Mouse (Mus musculus): Measurements from ENCODE around the gene Hist1h2ai. TPM values are rescaled to one million over a fixed set of nuclear protein-coding genes. Genes with fewer than 3 reads are reported as not detected.
A peak's percentile ranks its signal among the peaks of the same experiment; 100 is the strongest.
"Not testable (repeated sequence)": the region's sequence is repeated elsewhere in the genome, so short reads cannot be mapped to it uniquely, and the experiment has no call there.

Gene Hist1h2ai
- polyA plus RNA-seq, 1 experiment from 2014 or later = 19.5 TPM

DNA sequence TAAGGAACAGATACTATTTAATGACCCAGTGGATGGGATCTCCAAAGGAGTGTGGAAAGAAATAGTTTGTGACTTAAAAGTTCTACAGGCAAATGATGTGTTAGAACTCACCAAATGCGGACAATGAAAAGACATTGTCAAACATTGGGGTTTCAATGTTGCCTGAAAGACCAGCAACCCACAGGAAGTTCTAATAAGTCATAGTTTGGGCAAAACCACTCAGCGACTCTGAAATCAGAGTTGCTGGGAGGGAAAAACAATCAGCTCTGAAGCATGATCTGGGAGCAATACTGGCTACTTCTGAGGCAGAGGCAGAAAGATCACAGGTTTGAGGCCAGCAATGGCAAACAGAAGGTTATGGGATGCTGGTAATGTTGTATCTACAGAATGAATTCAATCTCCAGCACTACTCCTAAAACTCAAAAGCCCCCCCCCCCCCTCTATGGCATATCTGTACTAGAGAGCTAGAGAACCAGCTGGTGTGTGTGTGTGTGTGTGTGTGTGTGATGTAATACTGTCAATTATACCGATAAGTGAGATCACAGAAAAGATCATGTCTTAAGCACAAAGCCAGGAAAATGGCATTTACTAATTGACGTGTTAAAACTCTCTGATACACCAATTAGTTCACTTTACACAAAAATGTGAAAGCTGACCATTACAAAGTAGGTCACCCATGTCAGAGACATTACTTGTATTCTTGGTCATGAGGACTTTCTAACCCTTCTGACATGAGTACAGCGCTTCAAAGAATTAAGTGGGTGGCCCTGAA, 33.4 kb downstream of the Hist1h2ai start:
- Histone ChIP-seq H3K9me3 (ENCODE audit: control insufficient read depth, low read length) (no peaks in the 10 kb centered on the region), H3K36me3 (ENCODE audit: control insufficient read depth, insufficient read depth, low read length) (no peaks in the 10 kb centered on the region), H3K27ac (ENCODE audit: low read depth, low read length) (peak overlapping the region; percentile 96), H3K4me2 (ENCODE audit: low read depth) (peak overlapping the region; percentile 80), H3K27me3 (ENCODE audit: control insufficient read depth, insufficient read depth, low read length) (no peaks in the 10 kb centered on the region), H3K4me3 (ENCODE audit: low read depth, low read length) (peak overlapping the region; percentile 59), H3K9ac (ENCODE audit: low read length) (peak overlapping the region; percentile 66), H3K4me1 (ENCODE audit: control insufficient read depth, insufficient read depth, low read length) (peaks cover 9% of the 10 kb centered on the region; the same call in 1 of the 2 replicates)
- DNase-seq (ENCODE audit: low spot score) = peak; percentile 54
- ATAC-seq (ENCODE audit: insufficient read depth, low FRiP score, low TSS enrichment) = no peak
- WGBS = 5% methylated on average over 5 of the region's 5 CpGs

DNA sequence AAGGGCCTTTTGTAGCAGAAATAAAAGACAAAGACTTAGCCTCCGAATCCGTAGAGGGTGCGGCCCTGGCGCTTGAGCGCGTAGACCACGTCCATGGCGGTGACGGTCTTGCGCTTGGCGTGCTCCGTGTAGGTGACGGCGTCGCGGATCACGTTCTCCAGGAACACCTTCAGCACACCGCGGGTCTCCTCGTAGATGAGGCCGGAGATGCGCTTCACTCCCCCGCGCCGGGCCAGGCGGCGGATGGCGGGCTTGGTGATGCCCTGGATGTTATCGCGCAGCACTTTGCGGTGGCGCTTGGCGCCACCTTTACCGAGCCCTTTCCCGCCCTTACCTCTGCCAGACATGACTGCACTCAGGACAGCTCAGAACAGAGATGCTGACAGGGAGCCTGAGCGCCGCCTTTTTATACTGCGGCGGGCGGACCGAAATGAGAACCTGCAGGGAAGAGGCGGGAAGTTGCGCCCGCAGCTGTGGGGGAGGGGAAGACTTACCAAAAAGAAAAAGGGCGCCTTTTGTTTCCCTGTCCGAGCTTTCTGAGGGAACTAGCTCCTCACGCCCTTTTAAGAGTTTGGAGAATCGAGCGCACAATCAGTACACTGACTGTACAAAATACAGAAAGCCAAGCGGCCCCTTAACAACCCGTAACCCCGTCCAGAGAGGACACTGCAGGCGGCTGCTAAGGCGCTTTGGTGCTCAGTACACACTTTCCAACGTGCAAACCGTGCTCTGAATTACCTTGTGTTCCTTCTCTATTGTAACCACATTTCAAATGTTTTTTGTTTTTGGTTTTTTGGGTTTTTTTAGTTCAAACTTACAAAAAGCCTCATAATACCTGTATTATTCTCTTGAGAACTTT, 34.2 kb downstream of the Hist1h2ai start, which contains the start of gene Hist1h4k:
TSS of gene Hist1h4k (minus strand) at position 347 of the 859 bp plus-strand sequence.
- under 1% methylated on average over 43 of the region's 56 CpGs for WGBS
- H3K27me3 ChIP-seq (ENCODE audit: control insufficient read depth, insufficient read depth, low read length); H3K4me1 ChIP-seq (ENCODE audit: control insufficient read depth, insufficient read depth, low read length); H3K9me3 ChIP-seq (ENCODE audit: control insufficient read depth, low read length); H3K36me3 ChIP-seq (ENCODE audit: control insufficient read depth, insufficient read depth, low read length): not testable (repeated sequence)
- DNase-seq (ENCODE audit: low spot score) = peak; percentile 95
- ATAC-seq (ENCODE audit: insufficient read depth, low FRiP score, low TSS enrichment) = peak; percentile 84
- Histone ChIP-seq H3K9ac (ENCODE audit: low read length) (peak within 1 kb of the TSS; percentile 66), H3K27ac (ENCODE audit: low read depth, low read length) (peak within 1 kb of the TSS; percentile 96), H3K4me3 (ENCODE audit: low read depth, low read length) (peak within 1 kb of the TSS; percentile 59), H3K4me2 (ENCODE audit: low read depth) (peak within 1 kb of the TSS; percentile 80)

DNA sequence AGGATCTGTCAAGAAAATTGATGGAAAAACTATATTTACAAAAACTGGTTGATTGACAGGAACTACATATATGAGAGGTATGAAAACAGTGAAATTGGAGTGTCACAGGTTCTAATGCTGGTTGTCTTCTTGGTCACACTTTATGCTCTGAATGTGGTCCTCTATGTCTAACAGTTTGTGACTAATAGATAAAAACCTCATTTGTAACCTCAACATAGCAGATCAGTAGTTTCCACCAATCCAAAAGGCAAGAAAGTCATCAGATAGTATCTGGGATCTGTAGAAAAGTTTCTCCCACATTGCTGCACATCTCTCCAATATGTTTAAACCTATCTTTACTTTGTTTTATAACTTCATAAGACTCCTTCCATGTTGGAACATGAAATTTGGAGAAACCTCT, 35.2 kb downstream of the Hist1h2ai start:
- Histone ChIP-seq H3K27me3 (ENCODE audit: control insufficient read depth, insufficient read depth, low read length) (no peaks in the 10 kb centered on the region), H3K27ac (ENCODE audit: low read depth, low read length) (0 out of 2 replicates have a peak overlapping the region, but pooled peaks have one; percentile 14), H3K4me2 (ENCODE audit: low read depth) (no peak overlapping the region), H3K9ac (ENCODE audit: low read length) (no peak overlapping the region), H3K9me3 (ENCODE audit: control insufficient read depth, low read length) (no peaks in the 10 kb centered on the region), H3K4me3 (ENCODE audit: low read depth, low read length) (no peak overlapping the region), H3K4me1 (ENCODE audit: control insufficient read depth, insufficient read depth, low read length) (peaks cover 9% of the 10 kb centered on the region; the same call in 1 of the 2 replicates), H3K36me3 (ENCODE audit: control insufficient read depth, insufficient read depth, low read length) (no peaks in the 10 kb centered on the region)
- DNase-seq (ENCODE audit: low spot score) (no peak), ATAC-seq (ENCODE audit: insufficient read depth, low FRiP score, low TSS enrichment) (no peak)

DNA sequence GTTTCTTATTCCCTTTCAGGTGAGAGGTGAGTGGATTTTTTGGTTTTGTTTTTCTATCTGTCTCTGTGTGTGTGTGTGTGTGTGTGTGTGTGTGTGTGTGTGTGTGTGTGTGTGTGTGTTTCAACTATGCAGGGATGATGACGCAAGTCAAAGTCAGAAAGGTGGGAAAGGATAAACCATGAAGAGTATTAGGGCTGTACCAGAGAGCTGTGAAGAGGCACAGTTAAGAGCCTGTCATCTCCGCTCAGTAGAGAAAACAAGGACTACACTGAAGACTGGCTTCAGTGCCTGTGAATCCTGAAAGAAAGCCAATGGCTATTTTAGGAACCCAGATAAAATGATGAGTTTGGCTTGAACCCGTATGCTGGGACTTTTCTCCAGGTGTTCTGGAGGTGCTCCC, 35.6 kb downstream of the Hist1h2ai start:
- 76% methylated on average over 3 of the region's 3 CpGs for WGBS
- H3K36me3 ChIP-seq (ENCODE audit: control insufficient read depth, insufficient read depth, low read length) = no peaks in the 10 kb centered on the region
- H3K9me3 ChIP-seq (ENCODE audit: control insufficient read depth, low read length) = no peaks in the 10 kb centered on the region
- no peak overlapping the region for H3K4me2 ChIP-seq (ENCODE audit: low read depth)
- no peaks in the 10 kb centered on the region for H3K27me3 ChIP-seq (ENCODE audit: control insufficient read depth, insufficient read depth, low read length)
- no peak overlapping the region for H3K9ac ChIP-seq (ENCODE audit: low read length)
- ATAC-seq (ENCODE audit: insufficient read depth, low FRiP score, low TSS enrichment) (no peak), DNase-seq (ENCODE audit: low spot score) (no peak)
- H3K4me1 ChIP-seq (ENCODE audit: control insufficient read depth, insufficient read depth, low read length) = peaks cover 9% of the 10 kb centered on the region; the same call in 1 of the 2 replicates
- H3K4me3 ChIP-seq (ENCODE audit: low read depth, low read length) = no peak overlapping the region
- peak overlapping the region; percentile 69; the same call in 1 of the 2 replicates for H3K27ac ChIP-seq (ENCODE audit: low read depth, low read length)

DNA sequence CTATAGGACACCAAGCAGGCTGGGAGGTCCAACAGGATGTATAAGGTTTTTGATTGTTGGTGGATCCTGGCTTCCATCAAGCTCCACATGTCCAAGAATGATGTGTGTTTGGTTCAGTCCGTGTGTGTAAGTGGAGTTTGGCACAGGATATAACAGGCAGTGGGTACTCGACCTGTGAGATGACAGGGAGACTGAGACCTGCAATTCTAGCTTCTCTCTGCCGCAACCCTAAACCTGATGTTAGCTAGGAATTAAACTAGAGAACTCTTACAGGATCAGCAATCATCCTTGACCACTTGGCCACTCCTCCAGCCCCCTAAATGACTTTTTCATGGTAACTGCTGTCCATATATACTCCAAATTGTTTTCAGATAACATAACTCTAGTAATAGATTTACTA, 36.1 kb downstream of the Hist1h2ai start:
- no peak overlapping the region for H3K9ac ChIP-seq (ENCODE audit: low read length)
- no peak for ATAC-seq (ENCODE audit: insufficient read depth, low FRiP score, low TSS enrichment)
- 53% methylated on average over 3 of the region's 3 CpGs for WGBS
- no peak overlapping the region for H3K4me3 ChIP-seq (ENCODE audit: low read depth, low read length)
- DNase-seq (ENCODE audit: low spot score) = peak; percentile 18
- H3K27ac ChIP-seq (ENCODE audit: low read depth, low read length) = peak overlapping the region; percentile 69; the same call in 1 of the 2 replicates
- H3K9me3 ChIP-seq (ENCODE audit: control insufficient read depth, low read length) = no peaks in the 10 kb centered on the region
- no peaks in the 10 kb centered on the region for H3K27me3 ChIP-seq (ENCODE audit: control insufficient read depth, insufficient read depth, low read length)
- peaks cover 9% of the 10 kb centered on the region; the same call in 1 of the 2 replicates for H3K4me1 ChIP-seq (ENCODE audit: control insufficient read depth, insufficient read depth, low read length)
- H3K4me2 ChIP-seq (ENCODE audit: low read depth) = peak overlapping the region; percentile 70
- no peaks in the 10 kb centered on the region for H3K36me3 ChIP-seq (ENCODE audit: control insufficient read depth, insufficient read depth, low read length)

DNA sequence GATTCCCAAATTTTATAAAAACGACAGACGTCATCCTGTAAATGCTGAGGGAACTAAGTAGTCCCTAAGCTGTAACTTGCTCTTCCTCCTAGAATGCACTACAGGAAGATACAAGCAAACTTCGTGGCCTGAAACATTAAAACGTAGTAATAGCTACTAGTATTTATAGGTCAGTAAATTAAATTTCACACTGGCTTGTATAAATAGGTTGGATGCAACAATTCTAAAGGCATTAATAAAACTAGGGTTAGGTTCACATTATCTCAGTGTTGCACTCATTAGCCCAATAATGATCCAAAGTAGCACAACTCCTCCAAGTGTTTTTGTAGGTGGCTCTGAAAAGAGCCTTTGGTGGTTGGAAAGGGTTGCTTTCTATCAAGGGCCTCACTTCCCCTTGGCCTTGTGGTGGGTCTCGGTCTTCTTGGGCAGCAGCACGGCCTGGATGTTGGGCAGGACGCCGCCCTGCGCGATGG, 36.9 kb downstream of the Hist1h2ai start:
- H3K9ac ChIP-seq (ENCODE audit: low read length) = peak overlapping the region; percentile 57
- H3K4me3 ChIP-seq (ENCODE audit: low read depth, low read length) = peak overlapping the region; percentile 38
- 2% methylated on average over 10 of the region's 10 CpGs for WGBS
- DNase-seq (ENCODE audit: low spot score) = peak; percentile 18
- H3K4me2 ChIP-seq (ENCODE audit: low read depth) = peak overlapping the region; percentile 70
- H3K9me3 ChIP-seq (ENCODE audit: control insufficient read depth, low read length) = no peaks in the 10 kb centered on the region
- no peaks in the 10 kb centered on the region for H3K36me3 ChIP-seq (ENCODE audit: control insufficient read depth, insufficient read depth, low read length)
- no peak for ATAC-seq (ENCODE audit: insufficient read depth, low FRiP score, low TSS enrichment)
- peaks cover 9% of the 10 kb centered on the region; the same call in 1 of the 2 replicates for H3K4me1 ChIP-seq (ENCODE audit: control insufficient read depth, insufficient read depth, low read length)
- peak overlapping the region; percentile 87 for H3K27ac ChIP-seq (ENCODE audit: low read depth, low read length)
- H3K27me3 ChIP-seq (ENCODE audit: control insufficient read depth, insufficient read depth, low read length) = no peaks in the 10 kb centered on the region

DNA sequence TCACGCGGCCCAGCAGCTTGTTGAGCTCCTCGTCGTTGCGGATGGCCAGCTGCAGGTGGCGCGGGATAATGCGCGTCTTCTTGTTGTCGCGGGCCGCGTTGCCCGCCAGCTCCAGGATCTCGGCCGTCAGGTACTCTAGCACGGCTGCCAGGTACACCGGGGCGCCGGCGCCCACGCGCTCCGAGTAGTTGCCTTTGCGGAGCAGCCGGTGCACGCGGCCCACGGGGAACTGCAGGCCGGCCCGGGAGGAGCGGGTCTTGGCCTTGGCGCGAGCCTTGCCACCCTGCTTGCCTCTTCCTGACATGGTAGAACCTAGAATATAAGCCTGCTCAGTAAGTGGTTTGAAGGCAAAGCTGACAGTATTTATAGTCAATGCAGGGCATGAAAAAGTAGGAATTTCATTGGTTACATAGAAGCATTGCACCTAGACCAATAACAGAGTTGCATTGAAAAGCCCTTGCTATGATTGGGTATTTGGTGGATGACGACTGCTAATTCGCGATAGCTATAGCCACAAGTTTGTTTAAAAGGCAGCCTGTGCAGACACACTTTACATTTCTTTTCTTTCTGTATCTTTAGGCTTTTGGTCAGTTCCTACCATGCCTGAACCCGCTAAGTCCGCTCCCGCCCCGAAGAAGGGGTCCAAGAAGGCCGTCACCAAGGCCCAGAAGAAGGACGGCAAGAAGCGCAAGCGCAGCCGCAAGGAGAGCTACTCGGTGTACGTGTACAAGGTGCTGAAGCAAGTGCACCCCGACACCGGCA, 37.5 kb downstream of the Hist1h2ai start, which contains the start of the genes Hist1h2ak and Hist1h2bn:
TSS of gene Hist1h2ak (minus strand) at position 304 of the 762 bp plus-strand sequence.
TSS of gene Hist1h2bn (plus strand) at position 600 of the 762 bp plus-strand sequence.
- DNase-seq (ENCODE audit: low spot score) = peak; percentile 77
- H3K4me1 ChIP-seq (ENCODE audit: control insufficient read depth, insufficient read depth, low read length); H3K9me3 ChIP-seq (ENCODE audit: control insufficient read depth, low read length); H3K36me3 ChIP-seq (ENCODE audit: control insufficient read depth, insufficient read depth, low read length); H3K27me3 ChIP-seq (ENCODE audit: control insufficient read depth, insufficient read depth, low read length): not testable (repeated sequence)
- peak; percentile 92 for ATAC-seq (ENCODE audit: insufficient read depth, low FRiP score, low TSS enrichment)
- WGBS = 0% methylated on average over 26 of the region's 50 CpGs
- Histone ChIP-seq H3K4me3 (ENCODE audit: low read depth, low read length) (peak within 1 kb of the TSS; percentile 38), H3K9ac (ENCODE audit: low read length) (peak within 1 kb of the TSS; percentile 57), H3K4me2 (ENCODE audit: low read depth) (peak within 1 kb of the TSS; percentile 70), H3K27ac (ENCODE audit: low read depth, low read length) (peak within 1 kb of the TSS; percentile 87)

All from neural tube, embryonic 11.5 days (tissue).